ENCODE assay signal across 9 mouse cellular contexts in genomic region chr5:142700842-142701589, GRCm38 (mm10). TPM values are rescaled to one million over a fixed set of nuclear protein-coding genes. Genes with fewer than 3 reads are reported as not detected.
DNase-seq lines count a peak whose midpoint lies in the region; ATAC-seq and TF ChIP-seq lines count a peak whose summit lies in the region.
"Had no signal": no experiment of that assay in that cellular context is flagged by ENCODE, and none has a peak within 500 bp of the region (broad histone marks: within the 10 kb centered on the region; RNA-seq: fewer than 3 reads in every experiment).

No protein-coding gene starts in this region.

- peak overlapping the region; percentile 70; the same call in 1 of the 2 replicates for H3K4me3 ChIP-seq in gastrocnemius, adult 2 months
- H3K4me3 ChIP-seq in intestine, embryonic 14.5 days (ENCODE audit: low read depth, low read length): peak overlapping the region; percentile 54; the same call in 1 of the 2 replicates
- H3K4me3 ChIP-seq in lung, embryonic 16.5 days (ENCODE audit: low read length): peak overlapping the region; percentile 63
- H3K4me3 ChIP-seq in stomach, embryonic 15.5 days (replicated peaks): peak overlapping the region; percentile 58

- H3K9ac ChIP-seq in intestine, embryonic 14.5 days (ENCODE audit: low read length): no peak overlapping the region
- H3K9ac ChIP-seq in lung, embryonic 16.5 days (ENCODE audit: low read length): no peak overlapping the region
- H3K9ac ChIP-seq in stomach, embryonic 15.5 days: no peak overlapping the region

- no peak for DNase-seq in gastrocnemius, adult 2 months
- DNase-seq in gastrocnemius, postnatal 36 days: no peak
- DNase-seq in cerebellum, adult 9-11 months: peak; percentile 85
- peak; percentile 71 for DNase-seq in intestine, embryonic 14.5 days (ENCODE audit: low spot score)
- DNase-seq in adrenal gland, adult 18-20 months (ENCODE audit: low spot score in 2 of 2): no peak
- no peak for DNase-seq in ovary, postnatal 10 days (ENCODE audit: low spot score)

- ATAC-seq in intestine, embryonic 14.5 days (replicated peaks; ENCODE audit: low FRiP score, low TSS enrichment, low read depth): peak; percentile 63
- peak; percentile 66 for ATAC-seq in lung, embryonic 16.5 days (ENCODE audit: low read depth)
- peak; percentile 49 for ATAC-seq in stomach, embryonic 15.5 days (ENCODE audit: insufficient read depth, low FRiP score, low read depth)

- WGBS in intestine, embryonic 14.5 days: 9% methylated on average over 15 of the region's 15 CpGs
- 8% methylated on average over 15 of the region's 15 CpGs for WGBS in lung, embryonic 16.5 days
- WGBS in stomach, embryonic 15.5 days: 8% methylated on average over 15 of the region's 15 CpGs

- H3K27me3 ChIP-seq in intestine, embryonic 14.5 days (replicated peaks; ENCODE audit: control insufficient read depth, insufficient read depth, low read length): peaks cover 21% of the 10 kb centered on the region
- peaks cover 7% of the 10 kb centered on the region; the same call in 1 of the 2 replicates for H3K27me3 ChIP-seq in lung, embryonic 16.5 days (ENCODE audit: control insufficient read depth, insufficient read depth, low read depth, low read length)
- H3K27me3 ChIP-seq in stomach, embryonic 15.5 days (replicated peaks): peaks cover 15% of the 10 kb centered on the region; the same call in 1 of the 2 replicates

- peak overlapping the region; percentile 96 for H3K4me2 ChIP-seq in intestine, embryonic 14.5 days (ENCODE audit: low read length)
- H3K4me2 ChIP-seq in lung, embryonic 16.5 days (ENCODE audit: low read depth, low read length): peak overlapping the region; percentile 98
- peak overlapping the region; percentile 99 for H3K4me2 ChIP-seq in stomach, embryonic 15.5 days

- no peak overlapping the region for H3K27ac ChIP-seq in gastrocnemius, adult 2 months
- H3K27ac ChIP-seq in intestine, embryonic 14.5 days (ENCODE audit: low read depth): no peak overlapping the region
- no peak overlapping the region for H3K27ac ChIP-seq in lung, embryonic 16.5 days (ENCODE audit: low read length)
- no peak overlapping the region for H3K27ac ChIP-seq in stomach, embryonic 15.5 days

- H3K36me3 ChIP-seq in intestine, embryonic 14.5 days (ENCODE audit: control insufficient read depth, insufficient read depth, low read length): no peaks in the 10 kb centered on the region
- H3K36me3 ChIP-seq in lung, embryonic 16.5 days (ENCODE audit: control insufficient read depth, insufficient read depth, low read length): no peaks in the 10 kb centered on the region
- no peaks in the 10 kb centered on the region for H3K36me3 ChIP-seq in stomach, embryonic 15.5 days

- H3K9me3 ChIP-seq in intestine, embryonic 14.5 days (ENCODE audit: control insufficient read depth, low read length): no peaks in the 10 kb centered on the region
- no peaks in the 10 kb centered on the region for H3K9me3 ChIP-seq in lung, embryonic 16.5 days (ENCODE audit: control insufficient read depth, low read length)
- H3K9me3 ChIP-seq in stomach, embryonic 15.5 days: no peaks in the 10 kb centered on the region

- intact Hi-C loops in gastrocnemius, adult 2 months (cut with DNase I): no loop called here
- intact Hi-C loops in gastrocnemius, postnatal 36 days (cut with DNase I): no loop called here

- TF ChIP-seq CTCF in gastrocnemius, adult 2 months (IDR thresholded peaks at IDR 0.05): no peak

- H3K4me1 ChIP-seq in intestine, embryonic 14.5 days (replicated peaks; ENCODE audit: control insufficient read depth, insufficient read depth, low read length): peaks cover 4% of the 10 kb centered on the region; the same call in 1 of the 2 replicates
- H3K4me1 ChIP-seq in lung, embryonic 16.5 days (replicated peaks; ENCODE audit: control insufficient read depth, insufficient read depth, low read length): peaks cover 3% of the 10 kb centered on the region
- peaks cover 18% of the 10 kb centered on the region for H3K4me1 ChIP-seq in stomach, embryonic 15.5 days

RNA-seq across cellular contexts. Expression of gene Slc29a4, which starts 8.7 kb away (rescaled TPM):
- not detected for total RNA-seq in gastrocnemius, adult 2 months (2021)
- total RNA-seq in gastrocnemius, postnatal 36 days (2021): under 1 TPM; 0.27 to 0.54 TPM
- 9.7 and 10.6 TPM in 2 replicates for polyA plus RNA-seq in intestine, embryonic 14.5 days (2014; fragmentation: Nextera tagmentation; extraction: Ambion mirVana)
- polyA plus RNA-seq in lung, embryonic 16.5 days (2015; fragmentation: Nextera tagmentation; extraction: Ambion mirVana): 4.8 and 5.7 TPM in 2 replicates
- 7.2 and 7.4 TPM in 2 replicates for polyA plus RNA-seq in stomach, embryonic 15.5 days (2015; fragmentation: Nextera tagmentation; extraction: Ambion mirVana)
- 10 to 100 TPM; 22.9 to 25.0 TPM for total RNA-seq in adrenal gland, adult 18-20 months (2021)
- total RNA-seq: CH12.LX had no signal

Comparison
In these comparisons a context has a peak if more than half of its experiments do, and no peak if none do; other contexts are left out.
1. DNase-seq: peak in cerebellum, adult 9-11 months (single experiment) and intestine, embryonic 14.5 days (single experiment); none in gastrocnemius, adult 2 months (single experiment), gastrocnemius, postnatal 36 days (0 of 2), adrenal gland, adult 18-20 months (0 of 2) and ovary, postnatal 10 days (single experiment).
2. RNA of gene Slc29a4, which starts 8.7 kb away (total RNA-seq): 22.9 to 25.0 TPM in adrenal gland, adult 18-20 months; 0.27 to 0.54 TPM in gastrocnemius, postnatal 36 days and not detected in gastrocnemius, adult 2 months; every median in the first group is over 10 times any median in the second.
3. Peak in every context shown above with its lines, with median percentiles within 50 percentile points of each other: H3K4me3 ChIP-seq, ATAC-seq and H3K4me2 ChIP-seq.